Mouse (Mus musculus) megakaryocyte, embryonic 14.5 days (primary cell): ENCODE results near the gene Agmat.

Experiments
- FLI1 ChIP-seq: IDR thresholded peaks from 2 replicates; pipeline ENCODE4 v1.6.1; 2012; ENCODE audit warnings: low read length, inconsistent platforms, mixed read lengths
- GATA1 ChIP-seq: IDR thresholded peaks from 3 replicates; pipeline ENCODE4 v1.6.1; 2012; ENCODE audit warnings: mixed read lengths, low read length, inconsistent platforms, borderline replicate concordance

- TF ChIP-seq GATA1 (no peak), FLI1 (no peak)
Measured at GRCm38 (mm10) chr4:141742381-141742780, 4.1 kb upstream of the Agmat start.
